Mouse (Mus musculus): ENCODE results near the gene Cldn19. TPM values are rescaled to one million over a fixed set of nuclear protein-coding genes. Genes with fewer than 3 reads are reported as not detected.
A peak's percentile ranks its signal among the peaks of the same experiment; 100 is the strongest.

Cldn19 gene
- polyA plus RNA-seq, 1 experiment from 2014 or later, result not detected

DNA sequence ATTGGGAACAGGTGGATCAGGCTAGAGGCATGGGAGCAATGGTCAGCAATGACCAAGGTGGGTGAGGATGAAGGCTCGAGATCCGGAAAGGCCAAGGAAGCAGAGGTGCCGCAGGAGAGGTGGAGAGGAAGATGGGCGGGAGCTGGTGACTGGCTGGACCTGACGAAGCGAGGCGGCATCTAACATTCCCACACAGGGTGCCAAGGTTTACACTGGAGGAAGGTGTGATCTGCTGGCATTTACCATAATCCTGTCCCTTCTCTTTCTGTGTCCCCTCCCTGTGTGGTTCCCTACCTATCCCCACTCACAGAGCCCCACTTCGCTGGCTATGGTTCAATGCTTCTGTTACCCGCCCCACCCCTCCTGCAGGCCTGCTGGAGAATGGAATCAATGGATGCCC is 9.3 kb upstream of the Cldn19 start:
- no peak for ATAC-seq (replicated peaks; ENCODE audit: insufficient number of reproducible peaks, low FRiP score, low TSS enrichment)
- H3K36me3 ChIP-seq (ENCODE audit: control insufficient read depth, insufficient read depth, low read length), result no peaks in the 10 kb centered on the region; the same call in 1 of the 2 replicates
- H3K4me2 ChIP-seq, result no peak overlapping the region
- no peaks in the 10 kb centered on the region for H3K27me3 ChIP-seq (ENCODE audit: control insufficient read depth, insufficient read depth, low read length)
- peaks cover 5% of the 10 kb centered on the region; the same call in 1 of the 2 replicates for H3K4me1 ChIP-seq (ENCODE audit: control insufficient read depth, insufficient read depth, low read length)
- no peak overlapping the region for H3K9ac ChIP-seq (ENCODE audit: low read depth, low read length)
- no peaks in the 10 kb centered on the region for H3K9me3 ChIP-seq (replicated peaks; ENCODE audit: control insufficient read depth, low read length)
- 89% methylated on average over 9 of the region's 9 CpGs for WGBS (ENCODE audit: insufficient replicate concordance)
- H3K27ac ChIP-seq (ENCODE audit: low read depth, low read length), result no peak overlapping the region
- no peak overlapping the region for H3K4me3 ChIP-seq (ENCODE audit: low read depth, low read length)

DNA sequence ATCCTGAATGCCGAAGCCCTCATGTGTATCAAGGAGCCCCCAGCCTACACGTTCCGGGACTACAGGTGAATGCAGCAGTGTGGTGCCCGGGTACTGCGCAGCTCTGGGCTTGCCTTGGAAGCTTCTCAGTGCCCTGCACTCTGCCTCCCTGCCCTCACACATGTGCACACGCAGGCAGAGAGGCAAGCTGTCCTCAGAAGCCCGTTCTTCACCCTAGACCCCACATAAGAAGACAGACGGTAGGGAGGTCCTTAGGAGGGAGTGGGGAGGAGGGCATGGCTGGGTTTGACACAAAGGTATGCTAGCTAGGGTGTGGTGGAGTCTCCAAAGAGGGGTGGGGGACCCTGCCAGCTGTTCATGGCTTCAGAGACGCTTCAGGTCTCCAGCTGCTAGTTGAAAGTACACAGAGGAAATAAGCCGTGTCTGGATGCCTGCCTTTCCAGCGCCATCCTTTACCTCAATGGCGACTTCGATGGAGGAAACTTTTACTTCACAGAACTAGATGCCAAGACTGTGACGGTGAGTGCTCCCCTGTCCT is 8.5 kb upstream of the Cldn19 start:
- no peak overlapping the region for H3K9ac ChIP-seq (ENCODE audit: low read depth, low read length)
- WGBS (ENCODE audit: insufficient replicate concordance), result 75% methylated on average over 14 of the region's 14 CpGs
- H3K27me3 ChIP-seq (ENCODE audit: control insufficient read depth, insufficient read depth, low read length), result no peaks in the 10 kb centered on the region
- H3K4me3 ChIP-seq (ENCODE audit: low read depth, low read length), result no peak overlapping the region
- no peaks in the 10 kb centered on the region for H3K9me3 ChIP-seq (replicated peaks; ENCODE audit: control insufficient read depth, low read length)
- H3K36me3 ChIP-seq (ENCODE audit: control insufficient read depth, insufficient read depth, low read length), result no peaks in the 10 kb centered on the region; the same call in 1 of the 2 replicates
- peaks cover 3% of the 10 kb centered on the region; the same call in 1 of the 2 replicates for H3K4me1 ChIP-seq (ENCODE audit: control insufficient read depth, insufficient read depth, low read length)
- ATAC-seq (replicated peaks; ENCODE audit: insufficient number of reproducible peaks, low FRiP score, low TSS enrichment), result no peak
- H3K4me2 ChIP-seq, result no peak overlapping the region
- H3K27ac ChIP-seq (ENCODE audit: low read depth, low read length), result no peak overlapping the region

DNA sequence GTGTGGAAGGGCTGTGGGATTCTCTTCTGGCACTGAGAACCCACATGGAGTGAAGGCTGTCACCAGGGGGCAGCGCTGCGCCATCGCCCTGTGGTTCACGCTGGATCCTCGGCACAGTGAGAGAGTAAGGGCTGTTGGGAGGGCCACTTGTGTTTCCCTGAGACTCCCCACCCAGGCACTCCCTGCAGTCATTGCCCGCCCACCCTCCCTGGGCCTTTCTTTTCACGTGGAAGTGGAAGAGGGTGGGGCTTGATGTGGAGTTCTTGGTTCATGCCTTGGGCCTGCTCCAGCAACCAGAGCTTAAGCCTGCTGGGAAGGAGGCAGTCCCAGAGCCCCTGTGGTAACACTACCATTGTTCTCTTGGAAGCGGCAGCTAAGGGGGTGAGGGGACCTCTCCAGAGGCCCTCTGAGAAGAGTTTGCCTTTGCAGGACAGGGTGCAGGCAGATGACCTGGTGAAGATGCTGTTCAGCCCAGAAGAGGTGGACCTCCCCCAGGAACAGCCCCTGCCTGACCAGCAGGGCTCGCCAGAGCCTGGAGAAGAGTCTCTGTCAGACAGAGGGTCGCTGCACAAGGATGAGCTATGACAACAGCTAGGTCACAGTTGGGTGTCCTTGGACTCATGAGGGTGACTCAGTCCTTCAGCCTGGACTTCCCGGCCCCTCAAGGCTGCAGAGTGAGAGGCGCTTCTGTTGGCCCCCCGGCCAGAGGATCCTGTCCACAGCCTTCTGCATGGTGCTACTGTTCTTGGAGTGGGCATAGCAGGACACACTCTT is 7.6 kb upstream of the Cldn19 start:
- Histone ChIP-seq H3K9me3 (replicated peaks; ENCODE audit: control insufficient read depth, low read length) (no peaks in the 10 kb centered on the region), H3K4me1 (ENCODE audit: control insufficient read depth, insufficient read depth, low read length) (no peaks in the 10 kb centered on the region), H3K27me3 (ENCODE audit: control insufficient read depth, insufficient read depth, low read length) (no peaks in the 10 kb centered on the region), H3K36me3 (ENCODE audit: control insufficient read depth, insufficient read depth, low read length) (no peaks in the 10 kb centered on the region; the same call in 1 of the 2 replicates), H3K4me3 (ENCODE audit: low read depth, low read length) (no peak overlapping the region), H3K27ac (ENCODE audit: low read depth, low read length) (no peak overlapping the region), H3K9ac (ENCODE audit: low read depth, low read length) (no peak overlapping the region), H3K4me2 (no peak overlapping the region)
- WGBS (ENCODE audit: insufficient replicate concordance), result 39% methylated on average over 13 of the region's 13 CpGs
- ATAC-seq (replicated peaks; ENCODE audit: insufficient number of reproducible peaks, low FRiP score, low TSS enrichment), result peak; percentile 41; the same call in 1 of the 2 replicates

DNA sequence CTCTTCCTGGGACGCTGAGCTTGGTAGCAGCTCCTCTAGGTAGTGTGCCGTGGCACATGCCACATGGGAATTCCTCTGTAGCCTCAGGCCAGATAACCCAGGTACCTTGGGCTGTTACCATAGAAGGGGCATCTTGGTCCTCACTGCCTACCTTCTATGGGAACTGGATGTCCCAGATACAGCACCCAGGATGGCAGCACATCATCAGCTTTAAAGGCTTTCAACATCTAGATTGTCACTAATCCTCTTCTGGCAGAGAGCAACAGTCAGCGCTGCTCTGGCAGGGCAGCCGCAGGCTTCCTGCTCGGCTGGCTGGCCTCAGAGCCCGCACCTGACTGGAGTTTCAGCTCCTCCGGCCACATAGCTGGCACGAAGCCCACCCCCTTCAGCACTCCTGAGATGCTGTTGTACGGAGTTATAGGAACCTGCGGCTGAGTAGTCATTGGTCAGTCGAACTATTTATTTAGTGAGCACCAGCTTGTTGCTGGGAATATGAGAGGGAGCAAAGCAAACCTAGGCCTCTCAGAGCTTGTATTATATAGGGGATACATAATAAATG is 6.7 kb upstream of the Cldn19 start:
- Histone ChIP-seq H3K36me3 (ENCODE audit: control insufficient read depth, insufficient read depth, low read length) (no peaks in the 10 kb centered on the region; the same call in 1 of the 2 replicates), H3K4me3 (ENCODE audit: low read depth, low read length) (no peak overlapping the region), H3K9ac (ENCODE audit: low read depth, low read length) (no peak overlapping the region), H3K27me3 (ENCODE audit: control insufficient read depth, insufficient read depth, low read length) (no peaks in the 10 kb centered on the region), H3K27ac (ENCODE audit: low read depth, low read length) (no peak overlapping the region), H3K4me1 (ENCODE audit: control insufficient read depth, insufficient read depth, low read length) (no peaks in the 10 kb centered on the region), H3K4me2 (no peak overlapping the region), H3K9me3 (replicated peaks; ENCODE audit: control insufficient read depth, low read length) (no peaks in the 10 kb centered on the region)
- no peak for ATAC-seq (replicated peaks; ENCODE audit: insufficient number of reproducible peaks, low FRiP score, low TSS enrichment)
- WGBS (ENCODE audit: insufficient replicate concordance), result 77% methylated on average over 11 of the region's 11 CpGs

DNA sequence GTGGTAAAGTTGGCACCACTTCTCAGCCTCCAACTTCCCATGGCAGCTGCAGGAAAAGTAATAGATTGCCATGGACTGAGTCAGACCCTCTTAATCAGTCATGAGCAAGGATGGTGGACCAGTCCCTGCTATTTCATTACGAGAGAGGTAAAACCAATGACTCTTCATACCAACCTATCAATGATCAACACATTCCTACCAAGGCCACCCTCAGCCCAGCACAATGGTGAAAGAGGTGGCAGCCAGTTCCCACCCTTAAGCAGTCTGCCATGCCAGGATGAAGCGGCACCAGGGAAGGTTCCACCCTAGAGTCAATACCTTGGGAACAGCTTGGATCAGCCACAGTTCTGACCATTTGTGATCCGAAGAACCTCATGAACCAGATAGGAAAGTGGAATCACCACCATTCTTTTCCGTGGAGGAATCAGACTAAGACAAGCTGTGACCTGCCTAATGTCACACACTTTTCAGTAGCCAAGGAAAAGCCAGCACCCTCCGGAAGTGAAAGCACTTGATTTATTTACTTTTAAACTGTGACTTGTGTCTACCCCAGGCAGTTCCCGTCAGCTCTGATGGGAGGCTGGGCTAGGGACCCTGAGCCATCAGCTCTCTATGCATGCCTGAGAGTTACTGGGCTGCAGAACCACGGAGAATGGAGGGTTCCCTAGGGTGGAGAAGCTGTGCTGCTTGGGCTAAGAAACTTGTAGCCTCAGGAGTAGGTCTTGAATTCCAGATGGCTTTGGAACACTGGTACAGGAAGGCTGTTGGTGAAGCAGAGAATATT is 3.0 kb upstream of the Cldn19 start:
- no peak for ATAC-seq (replicated peaks; ENCODE audit: insufficient number of reproducible peaks, low FRiP score, low TSS enrichment)
- Histone ChIP-seq H3K4me1 (ENCODE audit: control insufficient read depth, insufficient read depth, low read length) (peaks cover 9% of the 10 kb centered on the region; the same call in 1 of the 2 replicates), H3K27ac (ENCODE audit: low read depth, low read length) (no peak overlapping the region), H3K9ac (ENCODE audit: low read depth, low read length) (no peak overlapping the region), H3K27me3 (ENCODE audit: control insufficient read depth, insufficient read depth, low read length) (no peaks in the 10 kb centered on the region), H3K9me3 (replicated peaks; ENCODE audit: control insufficient read depth, low read length) (no peaks in the 10 kb centered on the region), H3K4me3 (ENCODE audit: low read depth, low read length) (no peak overlapping the region), H3K36me3 (ENCODE audit: control insufficient read depth, insufficient read depth, low read length) (no peaks in the 10 kb centered on the region), H3K4me2 (no peak overlapping the region)
- WGBS (ENCODE audit: insufficient replicate concordance), result 52% methylated on average over 7 of the region's 7 CpGs

DNA sequence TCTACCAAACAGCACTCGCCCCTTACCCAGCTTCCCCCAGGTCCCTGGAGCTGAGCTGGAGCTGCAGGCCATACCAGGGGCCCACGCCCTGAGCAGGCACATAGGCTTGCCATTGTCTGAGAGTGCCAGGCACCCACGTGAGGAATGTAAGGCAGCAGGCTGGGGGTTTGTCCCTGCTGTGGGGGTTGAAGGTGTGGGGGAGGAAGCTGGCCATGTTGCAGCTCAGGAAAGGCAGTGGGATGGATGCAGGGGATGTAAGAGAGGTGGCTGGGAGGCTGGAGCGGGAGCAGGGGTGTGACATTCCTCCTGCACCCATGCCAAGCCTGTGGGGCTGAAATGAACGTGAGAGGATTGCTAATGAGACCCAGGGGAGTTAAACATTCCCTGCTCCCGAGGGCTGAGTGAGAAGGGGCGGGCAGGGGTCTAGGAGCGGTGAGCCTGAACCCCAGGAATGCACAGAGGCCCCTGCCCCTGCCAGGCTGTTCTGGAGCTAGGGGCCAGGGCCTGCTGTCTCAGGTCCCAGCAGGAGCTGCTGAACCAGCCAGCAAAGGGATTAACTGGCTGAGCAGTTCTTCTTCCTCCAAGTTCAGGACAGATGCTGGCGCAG is 1.1 kb upstream of the Cldn19 start:
- H3K4me1 ChIP-seq (ENCODE audit: control insufficient read depth, insufficient read depth, low read length), result peaks cover 9% of the 10 kb centered on the region; the same call in 1 of the 2 replicates
- no peak overlapping the region for H3K27ac ChIP-seq (ENCODE audit: low read depth, low read length)
- no peak overlapping the region for H3K9ac ChIP-seq (ENCODE audit: low read depth, low read length)
- ATAC-seq (replicated peaks; ENCODE audit: insufficient number of reproducible peaks, low FRiP score, low TSS enrichment), result no peak
- no peaks in the 10 kb centered on the region for H3K36me3 ChIP-seq (ENCODE audit: control insufficient read depth, insufficient read depth, low read length)
- 41% methylated on average over 9 of the region's 9 CpGs for WGBS (ENCODE audit: insufficient replicate concordance)
- no peaks in the 10 kb centered on the region for H3K27me3 ChIP-seq (ENCODE audit: control insufficient read depth, insufficient read depth, low read length)
- H3K9me3 ChIP-seq (replicated peaks; ENCODE audit: control insufficient read depth, low read length), result no peaks in the 10 kb centered on the region
- no peak overlapping the region for H3K4me2 ChIP-seq
- no peak overlapping the region for H3K4me3 ChIP-seq (ENCODE audit: low read depth, low read length)

DNA sequence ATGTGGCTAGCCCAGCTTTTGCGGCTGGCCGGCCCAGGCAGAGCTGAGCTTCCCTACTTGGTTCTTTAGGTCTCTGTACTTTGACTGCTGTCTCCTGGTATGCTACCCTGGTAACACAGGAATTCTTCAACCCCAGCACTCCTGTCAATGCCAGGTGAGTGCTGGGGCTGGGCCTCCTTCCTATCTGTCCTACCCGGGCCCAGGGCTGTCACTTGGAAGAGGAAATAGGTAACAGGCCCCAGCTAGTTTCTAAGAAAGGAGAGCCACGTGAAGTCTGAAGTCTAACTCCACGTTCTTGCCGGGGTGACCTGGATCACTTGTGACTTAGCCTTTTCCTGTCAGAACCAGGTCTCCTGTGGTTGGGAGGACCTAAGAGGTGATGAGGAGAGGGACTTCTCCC is 1.9 kb downstream of the Cldn19 start:
- no peaks in the 10 kb centered on the region for H3K9me3 ChIP-seq (replicated peaks; ENCODE audit: control insufficient read depth, low read length)
- WGBS (ENCODE audit: insufficient replicate concordance), result 73% methylated on average over 6 of the region's 6 CpGs
- peaks cover 11% of the 10 kb centered on the region; the same call in 1 of the 2 replicates for H3K4me1 ChIP-seq (ENCODE audit: control insufficient read depth, insufficient read depth, low read length)
- no peaks in the 10 kb centered on the region for H3K36me3 ChIP-seq (ENCODE audit: control insufficient read depth, insufficient read depth, low read length)
- no peak overlapping the region for H3K4me3 ChIP-seq (ENCODE audit: low read depth, low read length)
- no peak overlapping the region for H3K4me2 ChIP-seq
- no peak overlapping the region for H3K27ac ChIP-seq (ENCODE audit: low read depth, low read length)
- no peak for ATAC-seq (replicated peaks; ENCODE audit: insufficient number of reproducible peaks, low FRiP score, low TSS enrichment)
- H3K9ac ChIP-seq (ENCODE audit: low read depth, low read length), result no peak overlapping the region
- H3K27me3 ChIP-seq (ENCODE audit: control insufficient read depth, insufficient read depth, low read length), result no peaks in the 10 kb centered on the region

Measured in heart, embryonic 11.5 days (tissue).